ENCODE assay signal across 15 mouse cellular contexts in the genomic region with DNA sequence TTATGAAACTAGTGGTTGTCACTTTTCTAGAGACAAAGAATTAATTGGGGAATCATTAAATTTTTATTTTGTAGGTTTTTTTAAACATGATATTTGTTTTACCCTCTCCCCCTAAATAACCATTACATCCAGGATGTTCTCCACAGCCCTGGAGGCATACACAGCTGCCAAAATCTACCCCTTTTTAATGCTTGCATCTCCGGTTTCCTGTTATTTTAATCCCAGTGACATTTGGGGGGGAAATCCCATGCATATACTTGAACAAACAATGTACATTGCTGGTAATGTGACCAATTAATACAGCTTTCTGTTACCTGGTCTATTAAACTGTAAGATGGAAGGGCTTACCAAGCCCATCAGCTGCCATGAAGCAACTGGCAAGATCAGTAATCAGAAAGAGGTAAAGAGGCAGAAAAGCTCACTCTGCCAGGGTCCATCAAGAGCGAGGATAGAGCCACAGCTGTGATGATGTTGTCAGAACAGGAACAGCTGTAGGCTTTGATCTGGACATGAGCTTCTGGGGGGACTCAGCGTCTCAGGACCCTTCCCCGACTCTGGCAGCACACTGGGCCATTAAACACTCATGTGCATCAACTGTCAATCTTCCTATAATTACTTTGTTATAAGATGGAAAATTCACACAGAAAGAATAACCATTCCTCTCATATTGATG. TPM values are rescaled to one million over a fixed set of nuclear protein-coding genes. Genes with fewer than 3 reads are reported as not detected.
"Had no signal": no experiment of that assay in that cellular context is flagged by ENCODE, and none has a peak within 500 bp of the region (broad histone marks: within the 10 kb centered on the region; RNA-seq: fewer than 3 reads in every experiment).

No protein-coding gene starts in this region.

- H3K4me1 ChIP-seq: liver, embryonic 15.5 days; midbrain, embryonic 13.5 days had no signal

- H3K4me3 ChIP-seq: limb, embryonic 12.5 days; liver, embryonic 15.5 days; midbrain, embryonic 13.5 days had no signal

- H3K27me3 ChIP-seq: limb, embryonic 12.5 days; liver, embryonic 15.5 days; midbrain, embryonic 13.5 days had no signal

- H3K4me2 ChIP-seq: limb, embryonic 12.5 days; liver, embryonic 11.5 days; liver, embryonic 15.5 days; lung, embryonic 14.5 days; midbrain, embryonic 13.5 days had no signal

- DNase-seq: kidney, adult 2 months; kidney, postnatal 36 days; layer of hippocampus, adult 9-11 months; layer of hippocampus, postnatal 36 days; lung, embryonic 14.5 days; lung, postnatal 10 days; lung, postnatal 4 days; thymus, postnatal 4 days had no signal

- ATAC-seq: midbrain, embryonic 13.5 days had no signal

- H3K27ac ChIP-seq: kidney, postnatal 0 days; limb, embryonic 12.5 days; liver, embryonic 15.5 days; midbrain, embryonic 13.5 days; stomach, postnatal 0 days had no signal

- H3K9me3 ChIP-seq: limb, embryonic 12.5 days; liver, embryonic 15.5 days; midbrain, embryonic 13.5 days had no signal

- H3K36me3 ChIP-seq: liver, embryonic 15.5 days; midbrain, embryonic 13.5 days had no signal

- H3K9ac ChIP-seq: limb, embryonic 12.5 days; liver, embryonic 15.5 days; lung, embryonic 14.5 days; midbrain, embryonic 13.5 days had no signal

RNA-seq across cellular contexts. Expression of gene Lama4, which starts 41.3 kb away (rescaled TPM):
- total RNA-seq: neutrophil, adult 5-6 weeks had no signal
